Mouse (Mus musculus) lung, embryonic 16.5 days (tissue): Measurements from ENCODE around the gene Pdxk. TPM values are rescaled to one million over a fixed set of nuclear protein-coding genes. Genes with fewer than 3 reads are reported as not detected.

Source experiments
- ATAC-seq: fragments of 200-750 bp; cut with Nextera tagmentation; 2 replicates; pipeline ENCODE4 v1.8.0; 2017; ENCODE audit warnings: low read depth, mild to moderate bottlenecking, moderate library complexity
- H3K27ac ChIP-seq: fragments of 300-500 bp; sonication (generic); 2 replicates; pipeline ENCODE4 v1.5.1; 2014; ENCODE audit warnings: mild to moderate bottlenecking, control low read depth, low read length
- H3K27me3 ChIP-seq: fragments of 300-500 bp; sonication (generic); 2 replicates; pipeline ENCODE4 v1.6.1; 2014; ENCODE audit warnings: low read depth, low read length, mixed read lengths; ENCODE audit not compliant: control insufficient read depth, insufficient read depth
- H3K36me3 ChIP-seq: fragments of 300-500 bp; sonication (generic); 2 replicates; pipeline ENCODE4 v1.6.1; 2014; ENCODE audit warnings: low read length; ENCODE audit not compliant: control insufficient read depth, insufficient read depth
- H3K4me1 ChIP-seq: fragments of 300-500 bp; sonication (generic); replicated peaks from 2 replicates; pipeline ENCODE4 v1.6.1; 2014; ENCODE audit warnings: low read length, mixed read lengths; ENCODE audit not compliant: control insufficient read depth, insufficient read depth
- H3K4me2 ChIP-seq: fragments of 300-500 bp; sonication (generic); 2 replicates; pipeline ENCODE4 v1.6.1; 2014; ENCODE audit warnings: low read depth, low read length, control low read depth
- H3K4me3 ChIP-seq: fragments of 300-500 bp; sonication (generic); 2 replicates; pipeline ENCODE4 v1.5.1; 2014; ENCODE audit warnings: mild to moderate bottlenecking, low read length, control low read depth
- H3K9ac ChIP-seq: fragments of 300-500 bp; sonication (generic); 2 replicates; pipeline ENCODE4 v1.6.1; 2014; ENCODE audit warnings: low read length, control low read depth
- H3K9me3 ChIP-seq: fragments of 300-500 bp; sonication (generic); 2 replicates; pipeline ENCODE4 v1.6.1; 2016; ENCODE audit warnings: low read length; ENCODE audit not compliant: control insufficient read depth
- WGBS: fragments of 180-500 bp; shearing (Covaris S2); extraction: QIAGEN DNeasy Blood & Tissue Kit; methylation state at CpG from one replicate; pipeline ENCODE4 v1.1.7; 2014; 5-methylcytosine and 5-hydroxymethylcytosine counted together
- polyA plus RNA-seq: library from polyadenylated mRNA; unstranded; fragments of >200 nt; fragmentation: Nextera tagmentation; extraction: Ambion mirVana; gene quantifications from 2 replicates; pipeline ENCODE4 v1.2.1, GENCODE M21; 2015

The Pdxk gene
- polyA plus RNA-seq, 1 experiment from 2014 or later, result 8.0 TPM

DNA sequence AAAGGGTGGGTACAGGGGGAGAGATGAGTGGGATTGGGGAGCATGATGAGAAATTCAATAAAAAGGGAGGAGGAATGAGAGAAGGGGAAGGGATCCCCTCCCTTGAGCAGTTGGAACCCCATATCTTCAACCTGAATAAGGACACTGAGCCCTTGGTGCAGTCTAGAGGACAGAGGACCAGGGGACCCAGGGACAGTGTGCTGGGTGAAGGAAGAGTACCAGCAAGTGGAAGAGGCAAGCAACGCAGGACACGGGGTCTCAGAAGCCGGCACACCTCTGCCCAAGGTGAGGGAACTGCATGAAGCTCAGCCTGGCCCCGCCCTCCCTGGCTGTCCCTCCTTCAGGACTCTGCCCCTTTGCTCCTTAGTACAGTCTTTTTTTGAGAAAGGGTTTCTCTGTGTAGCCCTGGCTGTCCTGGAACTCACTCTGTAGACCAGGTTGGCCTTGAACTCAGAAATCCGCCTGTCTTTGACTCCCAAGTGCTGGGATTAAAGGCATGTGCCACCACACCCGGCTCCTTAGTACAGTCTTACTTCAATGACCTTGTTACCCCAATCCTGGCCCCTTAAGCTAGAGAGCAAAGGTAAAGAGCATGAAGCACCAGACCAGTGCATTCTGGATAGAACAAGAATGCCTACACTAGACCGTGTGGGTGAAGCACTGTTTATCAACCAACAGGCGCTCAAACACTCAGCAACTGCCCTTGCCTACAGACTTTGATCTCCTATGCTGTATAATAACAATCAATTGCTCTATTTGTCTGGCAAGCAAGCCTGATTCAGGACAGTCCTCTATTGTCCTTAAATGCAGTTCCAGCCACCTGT lies 1.6 kb downstream of the Pdxk start:
- no peak overlapping the region for H3K27ac ChIP-seq

DNA sequence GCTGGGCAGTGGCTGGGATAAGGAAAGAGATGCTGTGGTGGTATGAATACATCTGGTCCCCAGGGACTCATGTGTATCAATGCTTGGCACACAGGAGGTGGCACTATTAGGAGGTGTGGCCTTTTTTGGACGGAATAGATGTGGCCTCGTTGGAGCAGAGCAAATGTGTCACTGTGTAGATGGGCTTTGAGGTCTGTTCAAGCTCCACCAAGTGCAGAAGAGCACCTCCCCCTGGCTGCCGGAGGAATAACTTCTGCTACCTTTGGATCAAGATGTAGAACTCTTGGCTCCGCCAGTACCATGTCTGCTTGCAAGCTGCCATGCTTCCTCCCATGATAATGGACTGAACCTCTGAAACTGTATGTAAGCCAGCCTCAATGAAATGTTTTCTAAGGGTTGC lies 3.0 kb downstream of the Pdxk start:
- Histone ChIP-seq H3K36me3 (no peaks in the 10 kb centered on the region), H3K27ac (no peak overlapping the region), H3K9me3 (no peaks in the 10 kb centered on the region), H3K4me3 (no peak overlapping the region), H3K4me1 (peaks cover 30% of the 10 kb centered on the region), H3K9ac (no peak overlapping the region), H3K4me2 (no peak overlapping the region), H3K27me3 (no peaks in the 10 kb centered on the region)
- WGBS, result 74% methylated on average over 4 of the region's 4 CpGs
- ATAC-seq, result no peak

More for the DNA sequence above, 1.6 kb downstream of the Pdxk start:
- Histone ChIP-seq H3K36me3 (no peaks in the 10 kb centered on the region), H3K4me1 (peaks cover 22% of the 10 kb centered on the region), H3K9ac (no peak overlapping the region), H3K4me2 (peak overlapping the region; percentile 100; the same call in 1 of the 2 replicates), H3K4me3 (no peak overlapping the region), H3K27me3 (no peaks in the 10 kb centered on the region), H3K9me3 (no peaks in the 10 kb centered on the region)
- ATAC-seq, result no peak
- WGBS, result 77% methylated on average over 8 of the region's 8 CpGs

DNA sequence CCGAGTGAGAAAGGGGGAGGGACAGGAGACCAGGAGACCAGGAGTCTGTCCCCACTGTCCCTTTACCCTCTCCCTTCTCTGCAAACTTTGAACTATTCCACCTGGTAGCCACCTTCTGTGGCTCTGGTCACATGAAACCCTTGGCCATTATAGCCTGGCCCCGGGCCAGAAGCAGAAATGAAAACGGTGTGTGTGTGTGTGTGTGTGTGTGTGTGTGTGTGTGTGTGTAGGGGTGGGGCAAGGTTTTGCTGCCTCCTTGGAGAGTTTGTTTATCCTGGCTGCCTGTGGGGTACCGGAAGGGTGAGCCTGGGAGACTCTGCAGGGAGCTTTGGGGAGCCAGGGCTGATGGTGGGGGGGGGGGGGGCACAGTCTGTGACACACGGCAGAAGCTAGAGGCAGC lies 4.3 kb downstream of the Pdxk start:
- no peaks in the 10 kb centered on the region for H3K9me3 ChIP-seq
- 16% methylated on average over 5 of the region's 5 CpGs for WGBS

DNA sequence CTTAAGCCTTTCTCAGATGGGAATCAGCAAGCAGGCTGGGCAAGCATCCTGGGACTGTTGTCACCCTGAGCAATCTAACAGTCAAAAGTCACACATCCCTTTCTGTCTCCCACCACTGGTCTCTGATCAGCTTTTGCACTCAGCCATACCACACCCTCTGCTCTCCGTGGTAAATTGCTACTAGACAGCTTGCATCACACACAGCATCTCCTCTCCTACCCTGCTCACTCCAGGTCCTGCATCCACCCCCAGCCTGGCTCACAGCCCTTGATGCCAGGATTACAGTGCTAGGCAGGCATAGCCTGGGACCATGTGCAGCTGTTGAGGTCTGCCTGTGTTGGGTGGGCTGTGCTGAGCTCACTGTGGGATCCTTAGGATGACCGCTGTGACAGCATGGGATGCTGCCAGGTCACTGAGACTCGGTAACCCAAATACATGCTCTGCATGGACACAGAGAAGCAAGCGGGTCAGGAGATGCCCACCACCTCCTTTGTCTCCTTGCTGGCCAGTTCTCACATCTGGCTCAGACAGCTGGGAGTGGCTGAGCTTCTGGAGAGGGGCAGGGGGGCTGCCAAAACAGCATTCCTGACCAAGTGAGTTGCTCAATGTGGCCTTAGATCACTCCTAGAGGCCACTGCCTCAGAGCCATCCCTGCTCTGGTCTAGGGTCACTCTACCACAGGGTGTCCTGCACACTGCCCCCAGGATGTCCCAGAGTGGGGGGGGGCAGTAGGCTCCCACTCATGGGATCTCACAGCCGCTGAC lies 6.2 kb downstream of the Pdxk start:
- H3K4me2 ChIP-seq, result no peak overlapping the region
- peak; percentile 24 for ATAC-seq
- no peak overlapping the region for H3K27ac ChIP-seq
- H3K4me3 ChIP-seq, result no peak overlapping the region
- H3K4me1 ChIP-seq, result peaks cover 21% of the 10 kb centered on the region
- H3K9me3 ChIP-seq, result no peaks in the 10 kb centered on the region
- no peak overlapping the region for H3K9ac ChIP-seq
- WGBS, result 55% methylated on average over 5 of the region's 5 CpGs
- H3K36me3 ChIP-seq, result no peaks in the 10 kb centered on the region
- H3K27me3 ChIP-seq, result no peaks in the 10 kb centered on the region

More for the DNA sequence above, 4.3 kb downstream of the Pdxk start:
- H3K4me1 ChIP-seq, result peaks cover 30% of the 10 kb centered on the region
- ATAC-seq, result no peak
- H3K27ac ChIP-seq, result no peak overlapping the region
- no peak overlapping the region for H3K4me3 ChIP-seq
- no peaks in the 10 kb centered on the region for H3K27me3 ChIP-seq
- no peaks in the 10 kb centered on the region for H3K36me3 ChIP-seq
- no peak overlapping the region for H3K4me2 ChIP-seq
- H3K9ac ChIP-seq, result no peak overlapping the region

DNA sequence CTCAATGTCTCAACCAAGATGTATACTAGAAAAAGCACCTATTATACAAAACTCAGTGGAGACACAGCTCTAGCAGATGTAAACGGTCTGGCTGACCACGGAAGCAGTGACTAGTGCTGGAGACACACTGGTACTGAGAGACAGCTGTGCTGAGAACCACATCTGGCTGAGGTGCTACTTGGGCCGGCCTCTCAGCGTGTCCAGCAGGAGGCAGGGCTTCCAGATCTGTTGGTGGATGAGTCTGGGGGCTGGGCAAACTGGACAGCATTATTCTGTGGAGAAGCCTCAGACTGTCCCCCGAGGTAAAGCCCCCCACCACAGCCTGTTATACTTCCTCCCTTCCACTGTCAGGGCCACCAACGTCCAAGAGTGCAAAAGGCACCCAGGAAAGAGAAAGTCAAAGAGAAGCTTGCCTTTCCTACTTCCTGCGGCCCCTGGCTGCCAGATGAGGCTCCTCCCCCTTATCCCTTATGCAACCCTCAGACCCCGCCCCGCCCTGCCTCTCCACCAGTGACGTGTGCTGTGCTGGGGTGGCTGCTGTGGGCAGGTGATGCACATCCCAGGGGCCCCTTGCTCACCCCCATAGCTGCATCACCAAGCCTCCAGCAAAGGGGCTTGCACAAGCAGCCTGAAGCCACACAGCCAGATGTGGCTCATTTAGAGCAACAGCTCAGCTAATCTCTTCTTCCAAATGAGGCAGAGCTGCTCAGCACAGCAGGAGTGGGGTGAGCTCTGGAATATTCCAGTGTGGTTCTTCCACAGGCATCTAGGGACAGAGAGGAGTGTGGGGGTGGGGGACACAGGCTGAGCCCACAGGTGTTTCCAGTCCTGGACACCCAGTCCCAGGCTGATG lies 7.1 kb downstream of the Pdxk start:
- Histone ChIP-seq H3K4me3 (no peak overlapping the region), H3K4me2 (peak overlapping the region; percentile 45), H3K27me3 (no peaks in the 10 kb centered on the region), H3K36me3 (no peaks in the 10 kb centered on the region), H3K4me1 (peaks cover 21% of the 10 kb centered on the region), H3K9ac (no peak overlapping the region), H3K9me3 (no peaks in the 10 kb centered on the region), H3K27ac (no peak overlapping the region)
- WGBS, result 16% methylated on average over 10 of the region's 10 CpGs
- ATAC-seq, result peak; percentile 78

DNA sequence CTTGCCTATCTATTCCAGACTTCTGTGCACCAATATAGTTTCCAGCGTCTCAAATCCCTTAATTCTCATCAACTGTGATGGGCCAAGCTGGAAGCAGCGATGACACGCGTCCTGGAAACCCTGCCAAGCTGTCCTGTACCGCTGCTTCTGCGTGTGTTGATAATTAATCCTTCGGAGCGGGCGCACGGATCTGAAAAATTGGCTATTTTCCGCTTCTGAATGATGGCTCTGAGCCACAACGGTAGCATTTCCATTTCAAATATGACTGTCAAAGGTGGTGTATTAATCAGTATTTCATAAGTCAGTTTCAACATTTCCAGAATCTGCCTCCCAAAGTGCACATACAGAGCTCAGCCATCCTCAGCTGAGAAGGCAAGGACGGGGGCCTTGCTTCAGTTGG lies 8.1 kb downstream of the Pdxk start:
- no peak overlapping the region for H3K4me3 ChIP-seq
- ATAC-seq, result no peak
- WGBS, result 57% methylated on average over 13 of the region's 13 CpGs
- no peak overlapping the region for H3K27ac ChIP-seq
- no peaks in the 10 kb centered on the region for H3K9me3 ChIP-seq
- H3K36me3 ChIP-seq, result no peaks in the 10 kb centered on the region
- peaks cover 21% of the 10 kb centered on the region for H3K4me1 ChIP-seq
- no peak overlapping the region for H3K9ac ChIP-seq
- H3K4me2 ChIP-seq, result no peak overlapping the region
- H3K27me3 ChIP-seq, result no peaks in the 10 kb centered on the region

DNA sequence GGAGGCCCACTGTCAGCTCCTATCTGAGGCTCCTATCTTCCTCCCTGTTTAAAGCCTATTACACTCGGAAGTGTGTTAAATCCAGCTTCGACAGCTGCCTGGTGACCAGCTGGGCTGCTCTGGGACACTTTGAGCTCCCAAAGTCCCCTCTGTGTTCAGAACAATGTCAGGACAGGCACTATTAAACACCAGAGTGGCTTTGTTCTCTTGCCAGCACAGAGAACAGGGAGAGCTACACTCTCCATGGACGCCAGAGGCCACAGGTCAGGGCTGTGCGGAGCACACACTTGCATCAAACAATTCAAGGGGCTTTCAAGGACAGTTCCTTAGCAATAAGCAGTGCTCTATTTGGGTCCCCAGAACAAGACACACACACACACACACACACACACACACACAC lies 12.1 kb downstream of the Pdxk start:
- Histone ChIP-seq H3K27me3 (no peaks in the 10 kb centered on the region), H3K4me2 (no peak overlapping the region), H3K9ac (no peak overlapping the region), H3K36me3 (no peaks in the 10 kb centered on the region), H3K9me3 (no peaks in the 10 kb centered on the region), H3K27ac (no peak overlapping the region), H3K4me1 (peaks cover 4% of the 10 kb centered on the region), H3K4me3 (no peak overlapping the region)
- ATAC-seq, result no peak
- 42% methylated on average over 4 of the region's 4 CpGs for WGBS

DNA sequence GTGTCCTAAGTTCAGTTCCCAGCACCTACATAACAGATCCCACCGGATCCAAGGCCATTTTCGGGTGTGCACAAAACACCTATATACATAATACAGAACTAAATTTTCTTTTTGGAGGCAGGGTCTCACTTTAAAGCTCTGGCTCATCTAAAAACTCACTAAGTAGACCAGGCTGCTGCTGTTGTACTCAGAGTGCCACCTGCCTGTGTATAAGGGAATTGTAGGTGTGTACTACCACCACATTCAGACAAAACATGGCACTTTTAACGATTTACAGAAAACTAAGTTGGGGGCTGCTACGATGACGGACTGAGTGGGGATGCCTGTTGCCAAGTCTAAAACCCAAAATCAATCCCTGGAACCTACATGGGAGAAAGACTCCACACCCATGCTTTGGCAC lies 14.0 kb downstream of the Pdxk start:
- H3K4me3 ChIP-seq, result no peak overlapping the region
- H3K27me3 ChIP-seq, result no peaks in the 10 kb centered on the region
- ATAC-seq, result no peak
- H3K4me1 ChIP-seq, result no peaks in the 10 kb centered on the region
- no peak overlapping the region for H3K9ac ChIP-seq
- no peak overlapping the region for H3K4me2 ChIP-seq
- H3K36me3 ChIP-seq, result no peaks in the 10 kb centered on the region
- H3K9me3 ChIP-seq, result no peaks in the 10 kb centered on the region
- 90% methylated on average over 5 of the region's 5 CpGs for WGBS
- no peak overlapping the region for H3K27ac ChIP-seq

DNA sequence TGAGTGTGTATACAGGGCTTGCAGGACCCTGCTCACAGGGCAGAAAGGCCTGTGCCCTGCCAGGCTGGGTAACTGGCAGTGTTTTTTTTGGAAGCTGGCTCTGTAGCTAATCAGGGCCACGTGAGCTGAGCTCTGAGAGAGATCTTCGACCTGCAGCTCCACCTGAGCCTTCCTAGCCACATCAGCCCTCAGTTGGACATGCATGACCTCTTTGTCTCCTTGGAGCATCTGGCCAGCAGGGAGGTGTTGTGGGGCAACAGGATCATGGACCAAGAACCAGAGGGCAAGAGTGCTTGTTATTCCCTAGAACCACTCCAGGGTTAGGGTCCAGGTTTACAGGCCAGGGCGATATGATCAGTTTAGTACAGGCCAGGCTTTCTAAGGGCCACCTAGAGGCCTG lies 17.4 kb downstream of the Pdxk start:
- Histone ChIP-seq H3K27ac (no peak overlapping the region), H3K27me3 (no peaks in the 10 kb centered on the region), H3K4me1 (no peaks in the 10 kb centered on the region), H3K9me3 (no peaks in the 10 kb centered on the region), H3K4me3 (no peak overlapping the region), H3K4me2 (no peak overlapping the region), H3K9ac (no peak overlapping the region), H3K36me3 (no peaks in the 10 kb centered on the region)
- no peak for ATAC-seq
- 80% methylated on average over 3 of the region's 3 CpGs for WGBS
